Mouse (Mus musculus) megakaryocyte, embryonic 14.5 days (primary cell): ENCODE measurements around the gene Mroh3.

Experiments
- FLI1 ChIP-seq: IDR thresholded peaks from 2 replicates; pipeline ENCODE4 v1.6.1; 2012; ENCODE audit warnings: low read length, inconsistent platforms, mixed read lengths
- GATA1 ChIP-seq: IDR thresholded peaks from 3 replicates; pipeline ENCODE4 v1.6.1; 2012; ENCODE audit warnings: mixed read lengths, low read length, inconsistent platforms, borderline replicate concordance

- TF ChIP-seq FLI1, result no peak
- TF ChIP-seq GATA1, result no peak
Observed at GRCm38 (mm10) chr1:136178741-136179140, 33.9 kb downstream of the Mroh3 start.
